Mouse (Mus musculus) cerebellum, postnatal 25 days (tissue): ENCODE data around the gene Pde4a.
"Not testable (repeated sequence)": the region's sequence is repeated elsewhere in the genome, so short reads cannot be mapped to it uniquely, and the experiment has no call there.

Source experiments
- DNase-seq, 2 experiments: peaks; one replicate each; pipeline ENCODE4 v3.0.0; 2021; ENCODE audit warnings: mixed read lengths in 2 of 2

The Pde4a gene

GRCm38 (mm10) chr9:21245113-21245487, 79.6 kb downstream of the Pde4a start:
- DNase-seq, result no peak

- DNase-seq, result no peak
Measured at GRCm38 (mm10) chr9:21246342-21246741, 80.8 kb downstream of the Pde4a start.

GRCm38 (mm10) chr9:21248326-21248725, 82.8 kb downstream of the Pde4a start, which contains the start of gene S1pr5:
TSS of gene S1pr5 (minus strand) at chr9:21248443.
- peak; percentile 21 to 52 for DNase-seq

- DNase-seq, result no peak
Measured at GRCm38 (mm10) chr9:21249629-21250508, 84.4 kb downstream of the Pde4a start.

- DNase-seq, result peak in 1 of 2 experiments; percentile 6
Measured at GRCm38 (mm10) chr9:21250509-21250908, 85.0 kb downstream of the Pde4a start.

- peak in 1 of 2 experiments; percentile 6 for DNase-seq
Measured at GRCm38 (mm10) chr9:21251116-21251735, 85.7 kb downstream of the Pde4a start.

- no peak for DNase-seq
Measured at GRCm38 (mm10) chr9:21254690-21255089, 89.2 kb downstream of the Pde4a start.

GRCm38 (mm10) chr9:21256349-21256748, 90.8 kb downstream of the Pde4a start:
- DNase-seq, result not testable (repeated sequence)

GRCm38 (mm10) chr9:21260491-21261040, 95.1 kb downstream of the Pde4a start:
- no peak for DNase-seq

- no peak for DNase-seq
Measured at GRCm38 (mm10) chr9:21261831-21262230, 96.3 kb downstream of the Pde4a start.
